Mouse (Mus musculus) olfactory bulb, adult 2 months (tissue): Measurements from ENCODE around the gene Rpusd4.

Experiments
- CTCF ChIP-seq: fragments of 200-500 bp; IDR thresholded peaks from 2 replicates; pipeline ENCODE4 v1.5.1; 2012; ENCODE audit warnings: low read depth, mild to moderate bottlenecking, low read length, moderate library complexity; ENCODE audit not compliant: insufficient read depth
- POLR2A ChIP-seq: fragments of 200-500 bp; IDR thresholded peaks from 2 replicates; pipeline ENCODE4 v1.6.1; 2012; ENCODE audit warnings: mild to moderate bottlenecking, low read depth, low read length, moderate library complexity; ENCODE audit not compliant: insufficient read depth

GRCm38 (mm10) chr9:35278451-35278850 lies 10.8 kb downstream of the Rpusd4 start:
- TF ChIP-seq POLR2A (no peak), CTCF (no peak)
